Mouse (Mus musculus): ENCODE data around the gene Vezf1.

Vezf1 gene

GRCm38 (mm10) chr11:88053821-88054220 lies 14.3 kb upstream of the Vezf1 start:
- DNase-seq (ENCODE audit: low spot score in 2 of 2) = no peak

DNA sequence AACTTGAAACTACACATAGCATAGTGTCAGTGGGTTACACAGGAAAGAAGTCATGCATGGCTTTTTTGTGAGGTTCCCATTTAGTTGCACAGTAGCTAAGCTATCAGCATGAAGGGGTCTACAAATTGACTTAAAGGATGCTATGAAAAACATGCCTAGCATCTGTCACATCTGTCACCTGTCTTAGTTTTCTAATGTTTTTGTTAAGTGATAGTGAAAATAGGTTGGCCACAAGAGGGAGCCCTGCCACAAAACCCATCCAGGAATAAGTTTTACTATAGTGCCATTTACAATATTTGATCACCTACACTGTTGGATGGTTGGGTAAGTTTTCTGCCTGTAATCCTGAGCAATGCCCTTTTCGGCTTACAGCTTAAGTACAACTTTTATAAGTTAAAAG lies 13.5 kb upstream of the Vezf1 start:
- DNase-seq (ENCODE audit: low spot score in 2 of 2) = peak; percentile 34 to 69

DNA sequence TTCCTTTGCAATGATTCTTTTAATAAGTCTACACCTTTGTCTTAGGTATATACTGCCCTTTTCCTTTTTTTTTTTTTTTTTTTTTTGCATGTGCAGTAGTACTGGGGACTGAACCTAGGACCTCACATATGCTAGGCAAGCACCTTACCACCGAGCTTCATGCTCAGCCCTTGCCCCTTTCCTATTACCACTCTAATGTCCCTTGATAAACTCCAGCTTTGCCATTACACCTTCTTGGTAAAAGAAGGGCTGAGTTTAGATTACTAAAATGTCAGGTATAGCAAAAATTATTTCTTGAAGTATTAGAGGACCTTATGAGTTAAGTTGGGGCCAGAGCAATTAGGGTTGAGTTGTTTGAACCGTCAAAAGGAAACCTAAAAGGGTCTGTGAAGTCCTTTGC lies 12.3 kb upstream of the Vezf1 start:
- DNase-seq (ENCODE audit: low spot score in 2 of 2) = no peak

DNA sequence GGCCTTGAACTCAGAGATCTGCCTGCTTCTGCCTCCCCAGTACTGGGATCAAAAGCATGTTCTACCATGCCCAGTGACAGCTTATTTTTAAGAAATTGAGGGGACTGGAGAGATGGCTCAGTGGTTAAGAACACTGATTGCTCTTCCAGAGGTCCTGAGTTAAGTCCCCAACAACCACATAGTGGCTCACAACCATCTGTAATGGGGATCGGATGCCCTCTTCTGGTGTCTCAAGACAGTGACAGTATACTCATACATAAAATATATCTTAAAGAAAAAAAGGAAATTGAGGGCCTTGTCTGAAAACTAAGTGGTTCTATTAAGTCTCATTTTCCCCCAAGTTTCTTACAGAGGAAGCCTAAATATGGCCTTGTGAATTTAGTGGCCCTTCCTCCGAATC lies 10.3 kb upstream of the Vezf1 start:
- no peak for DNase-seq (ENCODE audit: low spot score in 2 of 2)

DNA sequence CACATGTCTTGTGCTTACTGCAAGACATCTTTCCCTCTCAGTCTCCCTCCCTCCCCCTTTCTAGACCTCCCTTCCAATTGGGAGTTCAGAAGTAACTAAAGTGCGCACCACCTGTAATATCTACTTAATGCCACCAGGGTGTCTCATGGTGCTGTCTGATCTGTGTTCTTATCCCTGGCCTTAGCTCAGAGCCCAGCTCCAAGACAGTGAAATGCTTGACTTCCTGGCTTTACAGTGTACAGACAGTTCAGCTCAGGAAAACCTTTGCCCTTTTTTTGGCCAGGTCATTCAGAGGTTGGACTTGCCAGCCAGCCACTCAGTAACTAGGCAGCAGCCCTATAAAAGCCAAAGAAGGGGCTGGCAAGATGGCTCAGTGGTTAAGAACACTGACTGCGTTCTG lies 8.9 kb upstream of the Vezf1 start:
- peak in 1 of 2 experiments; percentile 44 for DNase-seq (ENCODE audit: low spot score in 2 of 2)

GRCm38 (mm10) chr11:88061892-88062625 lies 6.0 kb upstream of the Vezf1 start:
- no peak for DNase-seq (ENCODE audit: low spot score in 2 of 2)

DNA sequence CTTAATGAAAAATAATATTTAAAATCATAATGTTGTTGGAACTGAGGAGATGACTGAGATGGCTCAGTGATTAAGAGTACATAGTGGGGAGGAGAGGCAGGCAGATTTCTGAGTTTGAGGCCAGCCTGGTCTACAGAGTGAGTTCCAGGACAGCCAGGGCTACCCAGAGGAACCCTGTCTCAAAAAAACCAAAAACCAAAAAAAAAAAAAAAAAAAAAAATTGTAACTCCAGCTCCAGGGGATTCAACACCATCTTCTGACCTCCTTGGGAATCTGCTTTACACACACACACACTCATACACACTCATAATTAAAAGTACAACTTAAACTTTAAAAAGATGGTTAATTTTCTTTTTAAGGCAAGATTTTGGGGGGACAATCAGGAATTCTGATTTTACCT lies 2.3 kb upstream of the Vezf1 start:
- DNase-seq (ENCODE audit: low spot score in 2 of 2) = no peak

DNA sequence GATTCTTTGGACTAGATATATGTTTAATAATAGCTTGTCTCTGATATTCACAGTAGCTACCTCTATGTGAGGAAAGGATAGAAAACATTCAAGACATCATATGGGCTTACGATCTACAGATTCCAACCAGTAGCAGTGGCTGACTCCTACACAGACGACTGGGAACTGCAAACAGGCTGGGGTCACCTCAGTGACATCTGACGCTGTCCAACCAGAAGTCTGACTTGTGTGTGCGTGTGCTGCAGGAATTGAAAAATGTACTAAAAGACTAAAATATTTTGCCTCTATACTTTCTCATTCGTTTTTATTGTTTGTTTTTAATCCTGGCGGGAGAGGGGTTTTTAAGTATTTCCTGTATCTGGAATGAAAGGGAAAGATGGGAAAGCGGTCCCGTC lies 891 bp upstream of the Vezf1 start:
- DNase-seq (ENCODE audit: low spot score in 2 of 2) = no peak

DNA sequence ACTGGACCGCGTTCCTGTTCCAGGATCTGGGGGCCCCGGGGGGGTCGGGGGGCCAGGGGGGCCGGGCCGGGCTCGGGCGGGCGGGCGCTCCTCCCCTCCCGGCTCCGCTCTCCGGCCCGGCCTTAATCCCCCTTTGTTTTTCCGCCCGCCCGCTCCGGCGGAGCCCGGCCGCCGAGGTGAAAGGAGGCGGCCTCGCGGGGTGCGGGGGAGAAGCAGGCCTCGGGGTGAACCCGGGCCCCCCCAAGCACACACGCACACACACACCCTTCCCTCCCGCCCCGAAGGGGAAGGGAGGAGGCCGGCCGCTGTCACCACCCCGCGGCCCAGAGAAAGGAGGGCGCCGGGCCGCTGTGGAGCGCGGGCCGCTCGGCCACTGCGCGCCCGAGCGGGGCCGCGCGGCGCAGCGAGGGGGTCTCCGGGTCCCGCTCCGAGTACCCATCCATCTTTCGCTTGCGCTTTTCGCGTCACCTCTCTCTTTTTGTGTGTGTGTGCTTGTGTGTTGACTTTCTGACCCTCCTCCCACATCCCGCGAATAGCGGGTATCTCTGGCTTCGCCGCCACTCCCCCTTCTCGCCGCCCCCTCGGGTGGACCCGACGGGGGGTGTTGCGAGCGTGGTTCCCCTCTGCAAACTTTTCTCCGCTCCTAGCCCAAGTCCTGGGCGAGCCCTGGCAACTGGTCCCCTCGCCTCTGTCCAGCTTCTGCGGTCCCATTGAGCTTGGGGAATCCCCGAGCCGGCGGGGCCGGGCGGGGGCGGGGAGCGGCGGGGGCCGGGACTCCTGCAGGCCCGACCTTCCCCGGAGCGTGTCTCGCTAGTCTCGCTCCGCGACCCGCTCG lies 549 bp downstream of the Vezf1 start:
- peak; percentile 34 to 35 for DNase-seq (ENCODE audit: low spot score in 2 of 2)

- DNase-seq (ENCODE audit: low spot score in 2 of 2) = no peak
These were observed 1.1 kb downstream of the Vezf1 start for GRCm38 (mm10) chr11:88069246-88069570.

- DNase-seq (ENCODE audit: low spot score in 2 of 2) = no peak
These were observed 2.3 kb downstream of the Vezf1 start for GRCm38 (mm10) chr11:88070392-88070791.

- no peak for DNase-seq (ENCODE audit: low spot score in 2 of 2)
These were observed 3.0 kb downstream of the Vezf1 start for GRCm38 (mm10) chr11:88071113-88071512.

DNA sequence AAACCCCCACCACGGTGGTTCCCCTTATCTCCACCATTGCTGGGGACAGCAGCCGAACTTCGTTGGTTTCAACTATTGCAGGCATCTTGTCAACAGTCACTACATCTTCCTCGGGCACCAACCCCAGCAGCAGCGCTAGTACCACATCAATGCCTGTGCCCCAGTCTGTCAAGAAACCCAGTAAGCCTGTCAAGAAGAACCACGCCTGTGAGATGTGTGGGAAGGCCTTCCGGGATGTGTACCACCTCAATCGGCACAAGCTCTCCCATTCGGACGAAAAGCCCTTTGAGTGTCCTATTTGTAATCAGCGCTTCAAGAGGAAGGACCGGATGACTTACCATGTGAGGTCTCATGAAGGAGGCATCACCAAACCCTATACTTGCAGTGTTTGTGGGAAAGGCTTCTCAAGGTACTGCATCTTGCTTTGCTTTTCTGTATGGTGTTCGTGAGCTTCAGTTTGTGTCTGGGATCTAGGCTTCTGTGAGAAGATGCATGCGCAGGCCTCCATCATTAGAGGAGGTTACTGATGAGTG lies 5.3 kb downstream of the Vezf1 start:
- DNase-seq (ENCODE audit: low spot score in 2 of 2) = no peak

DNA sequence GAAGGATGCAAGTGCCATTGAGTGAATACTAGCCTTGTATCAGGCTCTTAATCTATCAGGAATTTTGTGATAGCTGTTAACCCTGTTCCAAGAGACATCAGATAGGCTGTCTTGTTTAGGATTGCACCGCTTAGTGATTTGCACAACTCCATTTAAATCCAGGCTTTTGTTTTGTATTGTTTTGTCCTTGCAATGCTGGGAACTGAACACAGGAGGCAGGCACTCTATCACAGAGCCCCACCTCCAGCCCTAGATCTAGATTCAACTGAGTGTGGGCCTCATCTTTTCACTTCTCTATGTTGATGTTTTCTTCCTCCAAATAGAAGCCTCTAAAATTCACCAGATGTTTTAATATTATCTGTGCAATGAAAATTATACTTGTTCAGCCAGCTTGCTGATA lies 7.6 kb downstream of the Vezf1 start:
- no peak for DNase-seq (ENCODE audit: low spot score in 2 of 2)

- no peak for DNase-seq (ENCODE audit: low spot score in 2 of 2)
These were observed 8.3 kb downstream of the Vezf1 start for GRCm38 (mm10) chr11:88076394-88076793.

DNA sequence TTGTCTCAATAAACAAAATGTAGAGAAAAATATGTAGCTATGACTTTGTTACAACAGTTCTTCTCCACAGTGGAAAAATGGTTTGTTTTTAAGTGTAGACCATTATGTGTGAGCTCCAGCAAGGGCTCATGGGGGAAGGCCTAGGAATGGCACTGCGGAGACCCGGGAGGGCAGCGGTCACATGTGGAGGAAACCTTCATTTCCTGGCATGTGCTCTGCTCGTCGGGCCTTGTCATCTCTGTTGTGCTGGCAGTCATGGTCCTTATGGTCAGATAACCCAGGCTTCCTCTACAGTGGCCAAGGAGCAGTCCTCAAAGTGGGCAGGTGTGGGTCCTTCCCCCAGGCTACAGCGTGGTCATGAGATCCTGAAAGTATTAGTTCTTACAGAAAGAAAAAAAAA lies 15.6 kb downstream of the Vezf1 start:
- DNase-seq (ENCODE audit: low spot score in 2 of 2) = no peak

GRCm38 (mm10) chr11:88086737-88087627 lies 18.9 kb downstream of the Vezf1 start:
- DNase-seq (ENCODE audit: low spot score in 2 of 2) = peak; percentile 75 to 77

DNA sequence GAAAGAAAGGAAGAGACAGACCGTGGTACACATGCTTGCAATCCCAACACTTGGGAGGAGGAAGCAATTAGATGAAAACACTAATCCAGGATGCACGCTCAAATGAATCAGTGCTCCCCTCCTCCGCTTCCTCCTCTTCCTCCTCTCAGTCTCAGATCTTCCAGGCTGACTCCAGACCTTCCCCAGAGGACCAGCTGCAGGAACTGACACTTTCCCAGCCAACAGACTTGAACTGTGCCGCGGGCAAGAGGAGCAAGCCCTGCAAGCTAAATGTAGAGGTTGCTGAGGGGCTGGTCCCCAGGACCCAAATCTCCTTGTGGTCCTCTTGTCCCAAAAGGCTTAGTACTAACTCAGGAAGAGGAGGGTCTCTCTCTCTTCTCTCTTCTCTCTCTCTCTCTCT lies 21.1 kb downstream of the Vezf1 start:
- DNase-seq (ENCODE audit: low spot score in 2 of 2) = no peak

- DNase-seq (ENCODE audit: low spot score in 2 of 2) = no peak
These were observed 22.2 kb downstream of the Vezf1 start for GRCm38 (mm10) chr11:88090293-88090692.

GRCm38 (mm10) chr11:88091949-88092348 lies 23.9 kb downstream of the Vezf1 start:
- DNase-seq (ENCODE audit: low spot score in 2 of 2) = peak; percentile 38 to 49

DNA sequence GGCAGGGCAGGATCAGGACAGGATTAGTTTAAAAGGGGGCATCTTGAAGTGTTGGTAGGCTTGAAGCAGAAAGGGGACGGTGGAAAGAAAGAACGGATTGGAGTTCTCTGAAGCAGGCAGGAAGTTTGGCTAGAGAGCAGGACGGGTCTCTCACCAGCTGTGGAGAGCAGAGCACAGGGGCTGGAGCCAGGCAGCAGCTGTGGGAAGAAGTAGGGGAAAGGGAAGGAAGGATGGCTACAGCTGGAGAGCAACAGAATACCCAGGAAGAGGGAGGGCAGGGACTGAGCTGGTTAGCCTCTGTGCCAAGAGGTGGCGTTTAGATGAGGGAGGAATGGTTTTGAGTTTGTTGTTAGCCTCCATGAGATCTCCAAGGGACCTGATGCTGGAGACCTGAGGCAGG lies 29.1 kb downstream of the Vezf1 start:
- no peak for DNase-seq (ENCODE audit: low spot score in 2 of 2)
